Mouse (Mus musculus): ENCODE results near the gene Cx3cl1.

DNA sequence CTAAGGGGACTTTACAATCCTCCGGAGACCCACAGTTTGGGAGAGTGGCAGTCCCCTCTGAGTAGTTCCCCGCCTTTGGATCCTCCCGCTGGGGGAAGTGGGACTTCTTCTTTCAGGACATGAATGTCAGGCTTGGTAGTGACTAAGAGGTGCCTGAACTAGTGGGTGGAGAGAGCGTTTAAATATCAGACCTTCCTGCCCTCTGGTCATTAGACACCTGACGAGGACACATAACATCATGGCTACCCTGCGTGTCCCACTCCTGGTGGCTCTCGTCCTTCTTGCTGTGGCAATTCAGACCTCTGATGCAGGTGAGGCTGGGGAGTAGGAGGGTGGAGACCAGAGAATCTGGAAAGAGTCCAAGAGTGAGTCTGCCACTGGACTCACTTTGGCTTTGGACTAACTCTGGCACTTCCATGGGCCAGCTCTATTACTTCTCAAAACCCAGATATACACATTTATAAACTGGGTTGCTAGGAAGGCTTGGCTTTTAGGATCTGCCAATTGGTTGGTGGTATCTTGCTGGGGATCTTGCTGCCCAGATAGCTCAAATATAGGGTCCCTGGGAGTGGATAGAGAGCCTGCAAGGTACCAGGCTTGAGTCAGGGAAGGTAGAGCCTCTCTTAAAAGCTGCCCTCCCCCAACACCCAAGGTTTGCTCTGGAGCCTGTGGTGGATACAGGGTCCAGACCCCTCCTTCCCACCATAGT lies 26.2 kb upstream of the Cx3cl1 start, which contains the start of gene Ccl22:
- TF ChIP-seq POLR2A (IDR thresholded peaks at IDR 0.05; ENCODE audit: borderline replicate concordance, insufficient read depth, low read length): no peak
- TF ChIP-seq CTCF (IDR thresholded peaks at IDR 0.05; ENCODE audit: borderline replicate concordance, insufficient read depth, low read depth, low read length): no peak

Data from cerebellum, adult 2 months (tissue).